ENCODE assay signal across 25 mouse cellular contexts in the genomic region with DNA sequence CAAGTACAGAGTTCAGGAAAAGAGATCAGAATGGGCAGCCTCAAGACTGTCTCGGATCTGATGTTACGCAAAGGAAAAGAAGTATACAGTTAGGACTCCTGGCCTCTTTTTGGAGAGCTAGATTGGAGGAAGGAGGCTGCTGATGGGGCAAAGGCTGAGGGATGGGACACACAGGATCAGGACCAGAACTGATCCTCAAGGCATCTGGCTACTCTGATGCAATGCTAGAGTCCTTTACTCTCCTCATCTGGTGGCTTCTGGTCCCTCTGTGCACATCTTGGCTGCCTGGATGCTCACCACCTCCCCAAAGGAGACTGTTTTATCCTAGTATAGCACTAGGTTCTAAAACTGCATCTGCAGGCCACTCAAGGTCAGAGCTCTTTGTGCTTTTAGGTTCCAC. TPM values are rescaled to one million over a fixed set of nuclear protein-coding genes. Genes with fewer than 3 reads are reported as not detected.
DNase-seq lines count a peak whose midpoint lies in the region; ATAC-seq and TF ChIP-seq lines count a peak whose summit lies in the region.
"Had no signal": no experiment of that assay in that cellular context is flagged by ENCODE, and none has a peak within 500 bp of the region (broad histone marks: within the 10 kb centered on the region; RNA-seq: fewer than 3 reads in every experiment).

No protein-coding gene starts in this region.

- WGBS in forebrain, embryonic 15.5 days, result 96% methylated on average over 2 of the region's 2 CpGs
- WGBS in forebrain, embryonic 10.5 days, result 93% methylated on average over 2 of the region's 2 CpGs
- 86% methylated on average over 2 of the region's 2 CpGs for WGBS in heart, embryonic 10.5 days
- WGBS in heart, embryonic 12.5 days, result 85% methylated on average over 2 of the region's 2 CpGs
- WGBS in liver, postnatal 0 days (ENCODE audit: insufficient replicate concordance), result 73% methylated on average over 2 of the region's 2 CpGs
- WGBS in neural tube, embryonic 13.5 days, result 87% methylated on average over 2 of the region's 2 CpGs
- WGBS in neural tube, embryonic 15.5 days, result 92% methylated on average over 2 of the region's 2 CpGs

- ATAC-seq in forebrain, embryonic 15.5 days (replicated peaks), result no peak
- no peak for ATAC-seq in heart, embryonic 12.5 days (ENCODE audit: insufficient number of reproducible peaks, low FRiP score)
- no peak for ATAC-seq in liver, postnatal 0 days
- no peak for ATAC-seq in neural tube, embryonic 13.5 days (ENCODE audit: low read depth)
- ATAC-seq in neural tube, embryonic 15.5 days (ENCODE audit: low FRiP score), result no peak
- ATAC-seq: activated CD4-positive, CD25-positive, alpha-beta regulatory T cell, adult 4 months; inflammation-experienced regulatory T-cells, adult 6 months had no signal

- H3K9ac ChIP-seq in forebrain, embryonic 15.5 days (replicated peaks), result no peak overlapping the region
- H3K9ac ChIP-seq in heart, embryonic 12.5 days, result no peak overlapping the region
- no peak overlapping the region for H3K9ac ChIP-seq in liver, postnatal 0 days (replicated peaks)
- no peak overlapping the region for H3K9ac ChIP-seq in neural tube, embryonic 13.5 days
- no peak overlapping the region for H3K9ac ChIP-seq in neural tube, embryonic 15.5 days (replicated peaks)
- H3K9ac ChIP-seq: embryonic facial prominence, embryonic 13.5 days; heart, embryonic 13.5 days had no signal

- no peak overlapping the region for H3K4me2 ChIP-seq in forebrain, embryonic 15.5 days (replicated peaks)
- H3K4me2 ChIP-seq in heart, embryonic 12.5 days, result no peak overlapping the region
- H3K4me2 ChIP-seq in liver, postnatal 0 days (ENCODE audit: low read depth, low read length), result no peak overlapping the region
- H3K4me2 ChIP-seq in neural tube, embryonic 13.5 days, result no peak overlapping the region
- H3K4me2 ChIP-seq in neural tube, embryonic 15.5 days, result no peak overlapping the region
- H3K4me2 ChIP-seq: embryonic facial prominence, embryonic 13.5 days; heart, embryonic 13.5 days; hindbrain, embryonic 14.5 days had no signal

- no peak overlapping the region for H3K4me3 ChIP-seq in forebrain, embryonic 15.5 days
- H3K4me3 ChIP-seq in forebrain, embryonic 10.5 days, result no peak overlapping the region
- no peak overlapping the region for H3K4me3 ChIP-seq in heart, embryonic 10.5 days
- H3K4me3 ChIP-seq in heart, embryonic 12.5 days, result no peak overlapping the region
- no peak overlapping the region for H3K4me3 ChIP-seq in liver, postnatal 0 days (ENCODE audit: low read depth, low read length)
- no peak overlapping the region for H3K4me3 ChIP-seq in neural tube, embryonic 13.5 days
- no peak overlapping the region for H3K4me3 ChIP-seq in neural tube, embryonic 15.5 days (replicated peaks)
- H3K4me3 ChIP-seq: embryonic facial prominence, embryonic 10.5 days; embryonic facial prominence, embryonic 13.5 days; erythroblast, embryonic 14.5 days; heart, embryonic 13.5 days had no signal

- no peaks in the 10 kb centered on the region for H3K36me3 ChIP-seq in forebrain, embryonic 15.5 days
- no peaks in the 10 kb centered on the region for H3K36me3 ChIP-seq in forebrain, embryonic 10.5 days (replicated peaks)
- no peaks in the 10 kb centered on the region for H3K36me3 ChIP-seq in heart, embryonic 10.5 days
- no peaks in the 10 kb centered on the region for H3K36me3 ChIP-seq in heart, embryonic 12.5 days
- H3K36me3 ChIP-seq in liver, postnatal 0 days (replicated peaks; ENCODE audit: insufficient read depth, low read length), result no peaks in the 10 kb centered on the region
- H3K36me3 ChIP-seq in neural tube, embryonic 13.5 days, result no peaks in the 10 kb centered on the region
- no peaks in the 10 kb centered on the region for H3K36me3 ChIP-seq in neural tube, embryonic 15.5 days
- H3K36me3 ChIP-seq: embryonic facial prominence, embryonic 10.5 days; embryonic facial prominence, embryonic 13.5 days; heart, embryonic 13.5 days had no signal

- TF ChIP-seq CTCF in liver, postnatal 0 days (IDR thresholded peaks at IDR 0.05; ENCODE audit: low read depth), result no peak

- TF ChIP-seq EP300 in liver, postnatal 0 days (IDR thresholded peaks at IDR 0.05; ENCODE audit: low read depth), result no peak

- H3K9me3 ChIP-seq in forebrain, embryonic 15.5 days, result no peaks in the 10 kb centered on the region
- no peaks in the 10 kb centered on the region for H3K9me3 ChIP-seq in forebrain, embryonic 10.5 days
- no peaks in the 10 kb centered on the region for H3K9me3 ChIP-seq in heart, embryonic 10.5 days
- no peaks in the 10 kb centered on the region for H3K9me3 ChIP-seq in heart, embryonic 12.5 days (replicated peaks)
- H3K9me3 ChIP-seq in liver, postnatal 0 days (ENCODE audit: low read length), result no peaks in the 10 kb centered on the region
- H3K9me3 ChIP-seq in neural tube, embryonic 13.5 days, result no peaks in the 10 kb centered on the region
- no peaks in the 10 kb centered on the region for H3K9me3 ChIP-seq in neural tube, embryonic 15.5 days (replicated peaks)
- H3K9me3 ChIP-seq: embryonic facial prominence, embryonic 10.5 days; embryonic facial prominence, embryonic 13.5 days; heart, embryonic 13.5 days had no signal

- DNase-seq in forebrain, embryonic 10.5 days (ENCODE audit: extremely low spot score, low spot score), result no peak
- peak; percentile 64 for DNase-seq in heart, embryonic 10.5 days (ENCODE audit: low spot score)
- peak; percentile 5 for DNase-seq in liver, postnatal 0 days
- no peak for DNase-seq in liver
- DNase-seq: adrenal gland, adult 8-10 months; adrenal gland, postnatal 25 days; cerebellum, adult 11-12 months; cerebellum, adult 8-10 months; cerebellum, postnatal 10 days; cerebellum, postnatal 36 days; embryo, embryonic 11 days; gastrocnemius, postnatal 10 days; gastrocnemius, postnatal 36 days; heart, postnatal 14 days had no signal

- no peaks in the 10 kb centered on the region for H3K27me3 ChIP-seq in forebrain, embryonic 15.5 days
- peaks cover 30% of the 10 kb centered on the region for H3K27me3 ChIP-seq in forebrain, embryonic 10.5 days (ENCODE audit: poor library complexity, severe bottlenecking)
- peaks cover 37% of the 10 kb centered on the region for H3K27me3 ChIP-seq in heart, embryonic 10.5 days (ENCODE audit: insufficient read depth, poor library complexity, severe bottlenecking)
- peaks cover 13% of the 10 kb centered on the region for H3K27me3 ChIP-seq in heart, embryonic 12.5 days (replicated peaks)
- no peaks in the 10 kb centered on the region for H3K27me3 ChIP-seq in liver, postnatal 0 days (ENCODE audit: insufficient read depth, low read length)
- no peaks in the 10 kb centered on the region for H3K27me3 ChIP-seq in neural tube, embryonic 13.5 days
- H3K27me3 ChIP-seq in neural tube, embryonic 15.5 days (replicated peaks), result no peaks in the 10 kb centered on the region

- peak overlapping the region; percentile 83 for H3K27ac ChIP-seq in forebrain, embryonic 15.5 days (replicated peaks)
- no peak overlapping the region for H3K27ac ChIP-seq in forebrain, embryonic 10.5 days
- H3K27ac ChIP-seq in heart, embryonic 10.5 days, result no peak overlapping the region
- H3K27ac ChIP-seq in heart, embryonic 12.5 days (ENCODE audit: poor library complexity, severe bottlenecking), result no peak overlapping the region
- no peak overlapping the region for H3K27ac ChIP-seq in liver, postnatal 0 days (ENCODE audit: low read depth)
- H3K27ac ChIP-seq in neural tube, embryonic 13.5 days (replicated peaks), result peak overlapping the region; percentile 81; the same call in 1 of the 2 replicates
- H3K27ac ChIP-seq in neural tube, embryonic 15.5 days (replicated peaks), result no peak overlapping the region; the same call in 1 of the 2 replicates
- H3K27ac ChIP-seq: embryonic facial prominence, embryonic 10.5 days; embryonic facial prominence, embryonic 13.5 days; heart, embryonic 13.5 days had no signal

- peaks cover 21% of the 10 kb centered on the region for H3K4me1 ChIP-seq in forebrain, embryonic 15.5 days
- H3K4me1 ChIP-seq in forebrain, embryonic 10.5 days, result peaks cover 14% of the 10 kb centered on the region
- no peaks in the 10 kb centered on the region for H3K4me1 ChIP-seq in heart, embryonic 10.5 days
- no peaks in the 10 kb centered on the region for H3K4me1 ChIP-seq in heart, embryonic 12.5 days (replicated peaks)
- no peaks in the 10 kb centered on the region for H3K4me1 ChIP-seq in liver, postnatal 0 days (ENCODE audit: insufficient read depth)
- H3K4me1 ChIP-seq in neural tube, embryonic 13.5 days (replicated peaks), result peaks cover 21% of the 10 kb centered on the region
- peaks cover 18% of the 10 kb centered on the region for H3K4me1 ChIP-seq in neural tube, embryonic 15.5 days
- H3K4me1 ChIP-seq: embryonic facial prominence, embryonic 10.5 days; embryonic facial prominence, embryonic 13.5 days had no signal

RNA-seq across cellular contexts. Expression of a gene that starts 44.4 kb away (rescaled TPM):
- polyA plus RNA-seq in forebrain, embryonic 15.5 days (2015; fragmentation: Nextera tagmentation; extraction: Ambion mirVana), result 4.4 and 5.3 TPM in 2 replicates
- 0.06 TPM in 2 replicates for polyA plus RNA-seq in forebrain, embryonic 10.5 days (2016; fragmentation: Nextera tagmentation; extraction: Ambion mirVana)
- polyA plus RNA-seq in heart, embryonic 10.5 days (2016; fragmentation: Nextera tagmentation; extraction: Ambion mirVana), result 0.07 and 0.20 TPM in 2 replicates
- polyA plus RNA-seq in heart, embryonic 12.5 days (2016; fragmentation: Nextera tagmentation; extraction: Ambion mirVana), result 0.06 and 0.08 TPM in 2 replicates
- not detected in 2 replicates for polyA plus RNA-seq in liver, postnatal 0 days (2015; fragmentation: Nextera tagmentation; extraction: Ambion mirVana)
- polyA plus RNA-seq in neural tube, embryonic 13.5 days (2015; fragmentation: Nextera tagmentation; extraction: Ambion mirVana), result 0.62 and 1.0 TPM in 2 replicates
- 0.63 and 1.0 TPM in 2 replicates for polyA plus RNA-seq in neural tube, embryonic 15.5 days (2015; fragmentation: Nextera tagmentation; extraction: Ambion mirVana)
- polyA plus RNA-seq: activated CD4-positive, CD25-positive, alpha-beta regulatory T cell, adult 4 months; erythroblast, embryonic 14.5 days; heart, embryonic 13.5 days; inflammation-experienced regulatory T-cells, adult 6 months had no signal

Comparison
In these comparisons a context has a peak if more than half of its experiments do, and no peak if none do; other contexts are left out.
1. H3K27ac ChIP-seq: peak in forebrain, embryonic 15.5 days (single experiment) and neural tube, embryonic 13.5 days (single experiment); none in forebrain, embryonic 10.5 days (single experiment), heart, embryonic 10.5 days (single experiment), heart, embryonic 12.5 days (single experiment), liver, postnatal 0 days (single experiment) and neural tube, embryonic 15.5 days (single experiment).
2. DNase-seq: peak in heart, embryonic 10.5 days (single experiment) and liver, postnatal 0 days (single experiment); none in forebrain, embryonic 10.5 days (single experiment) and liver (single experiment).